ENCODE assay signal across 9 mouse cellular contexts in the genomic region with DNA sequence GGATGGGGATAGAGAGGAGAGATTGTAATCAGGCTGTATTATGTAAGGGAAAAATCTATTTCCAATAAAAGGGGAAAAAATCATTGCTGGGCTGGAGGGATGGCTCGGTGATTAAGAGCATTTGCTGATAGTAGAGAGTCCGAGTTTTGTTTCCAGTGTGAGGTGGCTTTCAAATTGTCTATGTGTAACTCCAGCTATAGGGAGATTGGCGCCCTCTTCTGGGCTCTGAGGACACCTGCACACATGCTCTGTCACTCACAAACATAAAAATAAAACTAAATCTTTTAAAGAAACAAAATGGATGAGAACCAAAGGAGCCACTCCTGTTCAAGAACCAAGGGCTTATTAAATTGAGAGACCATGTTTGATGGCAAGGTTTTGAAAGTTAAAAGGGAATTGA. TPM values are rescaled to one million over a fixed set of nuclear protein-coding genes. Genes with fewer than 3 reads are reported as not detected.
A peak's percentile ranks its signal among the peaks of the same experiment; 100 is the strongest.
DNase-seq lines count a peak whose midpoint lies in the region; ATAC-seq and TF ChIP-seq lines count a peak whose summit lies in the region.
"Had no signal": no experiment of that assay in that cellular context is flagged by ENCODE, and none has a peak within 500 bp of the region (broad histone marks: within the 10 kb centered on the region; RNA-seq: fewer than 3 reads in every experiment).

No protein-coding gene starts in this region.

- 0 out of 2 replicates have a peak, but pooled peaks cover 6% of the 10 kb centered on the region for H3K9me3 ChIP-seq in hindbrain, embryonic 14.5 days (ENCODE audit: control insufficient read depth, low read length)
- H3K9me3 ChIP-seq in hindbrain, embryonic 12.5 days (replicated peaks): 0 out of 2 replicates have a peak, but pooled peaks cover 3% of the 10 kb centered on the region
- H3K9me3 ChIP-seq in stomach, postnatal 0 days (ENCODE audit: control insufficient read depth, low read length): no peaks in the 10 kb centered on the region
- H3K9me3 ChIP-seq: limb, embryonic 13.5 days had no signal

- 27% methylated on average over 3 of the region's 3 CpGs for WGBS in hindbrain, embryonic 14.5 days
- 33% methylated on average over 3 of the region's 3 CpGs for WGBS in hindbrain, embryonic 12.5 days
- WGBS in stomach, postnatal 0 days: 32% methylated on average over 3 of the region's 3 CpGs

- DNase-seq in hindbrain, embryonic 14.5 days (ENCODE audit: low spot score): peak; percentile 50
- peak; percentile 31 to 33 for DNase-seq in right cerebral cortex, adult 2 months (ENCODE audit: low spot score in 2 of 2)
- DNase-seq in right cerebral cortex, postnatal 36 days (ENCODE audit: low spot score in 2 of 2): no peak
- DNase-seq in cerebellum, postnatal 25 days: peak; percentile 27 to 61
- DNase-seq in stomach, postnatal 0 days (ENCODE audit: low spot score): no peak
- DNase-seq in kidney, adult 18-20 months: no peak
- no peak for DNase-seq in heart, postnatal 14 days

- no peak overlapping the region for H3K4me3 ChIP-seq in hindbrain, embryonic 14.5 days (replicated peaks; ENCODE audit: low read length)
- no peak overlapping the region for H3K4me3 ChIP-seq in hindbrain, embryonic 12.5 days
- no peak overlapping the region for H3K4me3 ChIP-seq in stomach, postnatal 0 days (ENCODE audit: low read depth, low read length)
- H3K4me3 ChIP-seq: limb, embryonic 13.5 days had no signal

- H3K4me2 ChIP-seq in hindbrain, embryonic 14.5 days (replicated peaks): no peak overlapping the region
- H3K4me2 ChIP-seq in hindbrain, embryonic 12.5 days (replicated peaks): no peak overlapping the region
- H3K4me2 ChIP-seq in stomach, postnatal 0 days (replicated peaks; ENCODE audit: low read depth): no peak overlapping the region
- H3K4me2 ChIP-seq: limb, embryonic 13.5 days had no signal

- H3K4me1 ChIP-seq in hindbrain, embryonic 14.5 days (replicated peaks; ENCODE audit: control insufficient read depth, insufficient read depth, low read length): no peaks in the 10 kb centered on the region
- H3K4me1 ChIP-seq in hindbrain, embryonic 12.5 days: no peaks in the 10 kb centered on the region
- H3K4me1 ChIP-seq in stomach, postnatal 0 days (replicated peaks; ENCODE audit: control insufficient read depth, insufficient read depth): no peaks in the 10 kb centered on the region
- H3K4me1 ChIP-seq: limb, embryonic 13.5 days had no signal

- no peaks in the 10 kb centered on the region for H3K36me3 ChIP-seq in hindbrain, embryonic 14.5 days (replicated peaks; ENCODE audit: control insufficient read depth, insufficient read depth)
- no peaks in the 10 kb centered on the region for H3K36me3 ChIP-seq in hindbrain, embryonic 12.5 days
- H3K36me3 ChIP-seq in stomach, postnatal 0 days (ENCODE audit: control insufficient read depth, insufficient read depth, low read length): no peaks in the 10 kb centered on the region
- H3K36me3 ChIP-seq: limb, embryonic 13.5 days had no signal

- H3K9ac ChIP-seq in hindbrain, embryonic 14.5 days: no peak overlapping the region
- no peak overlapping the region for H3K9ac ChIP-seq in hindbrain, embryonic 12.5 days
- H3K9ac ChIP-seq in stomach, postnatal 0 days (ENCODE audit: low read length): no peak overlapping the region
- H3K9ac ChIP-seq: limb, embryonic 13.5 days had no signal

- no peak for ATAC-seq in hindbrain, embryonic 14.5 days (ENCODE audit: low FRiP score)
- ATAC-seq in hindbrain, embryonic 12.5 days (ENCODE audit: low FRiP score): no peak
- ATAC-seq in stomach, postnatal 0 days (ENCODE audit: low FRiP score, low TSS enrichment): no peak

- peak; percentile 63 for TF ChIP-seq CTCF in stomach, postnatal 0 days (IDR thresholded peaks at IDR 0.05; ENCODE audit: low read depth)

- H3K27me3 ChIP-seq in hindbrain, embryonic 14.5 days (ENCODE audit: control insufficient read depth, insufficient read depth, low read length): no peaks in the 10 kb centered on the region
- no peaks in the 10 kb centered on the region for H3K27me3 ChIP-seq in hindbrain, embryonic 12.5 days
- no peaks in the 10 kb centered on the region for H3K27me3 ChIP-seq in stomach, postnatal 0 days (ENCODE audit: control insufficient read depth, insufficient read depth, low read length)

- no peak overlapping the region for H3K27ac ChIP-seq in hindbrain, embryonic 14.5 days
- no peak overlapping the region for H3K27ac ChIP-seq in hindbrain, embryonic 12.5 days
- no peak overlapping the region for H3K27ac ChIP-seq in stomach, postnatal 0 days (replicated peaks)
- H3K27ac ChIP-seq: limb, embryonic 13.5 days had no signal

- intact Hi-C loops in heart, postnatal 14 days (cut with DNase I): no loop called here

- TF ChIP-seq EP300 in stomach, postnatal 0 days (optimal IDR thresholded peaks at IDR 0.05): no peak

RNA-seq across cellular contexts. Expression of a gene that starts 8.9 kb away (rescaled TPM):
- polyA plus RNA-seq in hindbrain, embryonic 14.5 days (2014; fragmentation: Nextera tagmentation; extraction: Ambion mirVana): 2,853 and 2,859 TPM in 2 replicates
- polyA plus RNA-seq in hindbrain, embryonic 12.5 days (2016; fragmentation: Nextera tagmentation; extraction: Ambion mirVana): 892 and 927 TPM in 2 replicates
- 47.1 and 49.4 TPM in 2 replicates for polyA plus RNA-seq in stomach, postnatal 0 days (2015; fragmentation: Nextera tagmentation; extraction: Ambion mirVana)
- 1 to 10 TPM; 5.3 to 8.9 TPM for total RNA-seq in heart, postnatal 14 days (2021)

RNA-seq across cellular contexts. Expression of a gene that starts 23.9 kb away (rescaled TPM):
- polyA plus RNA-seq in hindbrain, embryonic 14.5 days (2014; fragmentation: Nextera tagmentation; extraction: Ambion mirVana): 4.2 and 4.5 TPM in 2 replicates
- polyA plus RNA-seq in hindbrain, embryonic 12.5 days (2016; fragmentation: Nextera tagmentation; extraction: Ambion mirVana): 2.7 and 3.2 TPM in 2 replicates
- polyA plus RNA-seq in stomach, postnatal 0 days (2015; fragmentation: Nextera tagmentation; extraction: Ambion mirVana): 0.04 TPM in 1 of 2 replicates, not detected in the other
- total RNA-seq in heart, postnatal 14 days (2021): under 1 TPM; 0.15 to 0.36 TPM

Comparison
In these comparisons a context has a peak if more than half of its experiments do, and no peak if none do; other contexts are left out.
1. DNase-seq: peak in hindbrain, embryonic 14.5 days (single experiment), right cerebral cortex, adult 2 months (2 of 2) and cerebellum, postnatal 25 days (2 of 2); none in right cerebral cortex, postnatal 36 days (0 of 2), stomach, postnatal 0 days (single experiment), kidney, adult 18-20 months (single experiment) and heart, postnatal 14 days (0 of 2).
2. RNA of a gene that starts 8.9 kb away (polyA plus RNA-seq): 2,853 to 2,859 TPM in hindbrain, embryonic 14.5 days and 892 to 927 TPM in hindbrain, embryonic 12.5 days; 47.1 to 49.4 TPM in stomach, postnatal 0 days; every median in the first group is over 10 times any median in the second.